8 mouse cellular contexts compared by ENCODE assay signal in genomic region chr16:90072651-90073050, GRCm38 (mm10).
DNase-seq lines count a peak whose midpoint lies in the region; ATAC-seq and TF ChIP-seq lines count a peak whose summit lies in the region.

No protein-coding gene starts in this region.

- H3K27ac ChIP-seq in ES-E14 (ENCODE audit: insufficient read depth, low read depth, low read length, poor library complexity, severe bottlenecking): no peak overlapping the region
- peak overlapping the region in 1 of 2 experiments; percentile 6; a peak in 1 of 4 replicates for H3K27ac ChIP-seq in heart, embryonic 14.5 days (replicated peaks in 1 of 2; ENCODE audit: control insufficient read depth in 1 of 2, insufficient read depth in 1 of 2, low read depth in 2 of 2, low read length in 2 of 2)
- H3K27ac ChIP-seq in kidney, embryonic 16.5 days (ENCODE audit: low read length): no peak overlapping the region

- H3K9me3 ChIP-seq in ES-E14 (ENCODE audit: control insufficient read depth, insufficient read depth, low read depth, low read length): peaks cover 2% of the 10 kb centered on the region; the same call in 1 of the 2 replicates
- no peaks in the 10 kb centered on the region for H3K9me3 ChIP-seq in heart, embryonic 14.5 days (ENCODE audit: control insufficient read depth, low read length)
- no peaks in the 10 kb centered on the region for H3K9me3 ChIP-seq in kidney, embryonic 16.5 days (ENCODE audit: low read length)

- 29% methylated on average over 15 of the region's 15 CpGs for WGBS in heart, embryonic 14.5 days
- WGBS in kidney, embryonic 16.5 days: 5% methylated on average over 15 of the region's 15 CpGs

- peaks cover 0 to 10% of the 10 kb centered on the region in 2 experiments; a peak in 2 of 4 replicates for H3K4me1 ChIP-seq in ES-E14 (ENCODE audit: control insufficient read depth in 2 of 2, insufficient read depth in 2 of 2, low read length in 2 of 2, poor library complexity in 1 of 2)
- peaks cover 17 to 18% of the 10 kb centered on the region in 2 experiments for H3K4me1 ChIP-seq in heart, embryonic 14.5 days (ENCODE audit: control insufficient read depth in 2 of 2, insufficient read depth in 2 of 2, low read length in 2 of 2)
- H3K4me1 ChIP-seq in kidney, embryonic 16.5 days (ENCODE audit: insufficient read depth, low read length): peaks cover 26% of the 10 kb centered on the region

- no peak for DNase-seq in ES-E14 (ENCODE audit: low read depth, low spot score)
- peak; percentile 42 for DNase-seq in brain, embryonic 18.5 days (ENCODE audit: low read depth, low spot score)
- peak; percentile 37 for DNase-seq in thymus, postnatal 4 days
- no peak for DNase-seq in cerebellum, adult 11 months
- no peak for DNase-seq in gastrocnemius, adult 8-10 months (ENCODE audit: low spot score in 2 of 2)

- in situ Hi-C loops in ES-E14 (cut with MboI; ENCODE audit: low sequenced_read_pairs in 2 of 2, unreplicated experiment in 2 of 2): no loop called here

- no peak overlapping the region for H3K9ac ChIP-seq in ES-E14 (ENCODE audit: insufficient read depth, low read depth, low read length, poor library complexity, severe bottlenecking)
- H3K9ac ChIP-seq in heart, embryonic 14.5 days (ENCODE audit: low read length): no peak overlapping the region
- H3K9ac ChIP-seq in kidney, embryonic 16.5 days (replicated peaks; ENCODE audit: low read length): no peak overlapping the region

- no peak for ATAC-seq in heart, embryonic 14.5 days (ENCODE audit: insufficient number of reproducible peaks, insufficient read depth, low FRiP score, low read depth)
- ATAC-seq in kidney, embryonic 16.5 days (ENCODE audit: low FRiP score, low TSS enrichment): peak; percentile 54; the same call in 1 of the 2 replicates
- ATAC-seq in megakaryocyte progenitor cell, adult 5-6 weeks (replicated peaks; ENCODE audit: poor library complexity): peak; percentile 75

- peak overlapping the region; percentile 51 for H3K4me2 ChIP-seq in heart, embryonic 14.5 days (ENCODE audit: low read length)
- peak overlapping the region; percentile 19 for H3K4me2 ChIP-seq in kidney, embryonic 16.5 days (replicated peaks; ENCODE audit: low read depth, low read length)

- no peaks in the 10 kb centered on the region for H3K36me3 ChIP-seq in ES-E14 (ENCODE audit: control insufficient read depth, insufficient read depth, low read length, poor library complexity, severe bottlenecking)
- no peaks in the 10 kb centered on the region for H3K36me3 ChIP-seq in heart, embryonic 14.5 days (ENCODE audit: control insufficient read depth, insufficient read depth, low read length)
- no peaks in the 10 kb centered on the region for H3K36me3 ChIP-seq in kidney, embryonic 16.5 days (ENCODE audit: insufficient read depth, low read length)

- no peaks in the 10 kb centered on the region for H3K27me3 ChIP-seq in heart, embryonic 14.5 days (ENCODE audit: control insufficient read depth, insufficient read depth, low read length)
- no peaks in the 10 kb centered on the region for H3K27me3 ChIP-seq in kidney, embryonic 16.5 days (ENCODE audit: insufficient read depth, low read length)

- no peak overlapping the region for H3K4me3 ChIP-seq in ES-E14 (ENCODE audit: insufficient read depth in 1 of 2, low read depth in 1 of 2, low read length in 2 of 2, poor library complexity in 1 of 2, severe bottlenecking in 1 of 2)
- H3K4me3 ChIP-seq in heart, embryonic 14.5 days (ENCODE audit: control insufficient read depth in 1 of 2, insufficient read depth in 1 of 2, low read depth in 1 of 2, low read length in 2 of 2): peak overlapping the region in 1 of 2 experiments; percentile 4; a peak in 1 of 4 replicates
- H3K4me3 ChIP-seq in kidney, embryonic 16.5 days (ENCODE audit: low read length): no peak overlapping the region; the same call in 1 of the 2 replicates

TF ChIP-seq in ES-E14, 5 proteins besides CTCF, POLR2A, EP300 and RAD21:
- no peak for TF ChIP-seq ZC3H11A (IDR thresholded peaks at IDR 0.05; ENCODE audit: borderline replicate concordance, low read depth, low read length)
- TF ChIP-seq CHD2 (IDR thresholded peaks at IDR 0.05; ENCODE audit: low read depth, low read length): no peak
- no peak for TF ChIP-seq ZNF384 (IDR thresholded peaks at IDR 0.05; ENCODE audit: low read depth, low read length)
- TF ChIP-seq HCFC1 (IDR thresholded peaks at IDR 0.05; ENCODE audit: borderline replicate concordance, insufficient read depth, low read length): no peak
- peak; percentile 96 for TF ChIP-seq MAFK (IDR thresholded peaks at IDR 0.05; ENCODE audit: insufficient read depth, low read depth, low read length)
TF ChIP-seq in ES-E14: peak in this region for 1.

Comparison
In these comparisons a context has a peak if more than half of its experiments do, and no peak if none do; other contexts are left out.
1. DNase-seq: peak in brain, embryonic 18.5 days (single experiment) and thymus, postnatal 4 days (single experiment); none in ES-E14 (single experiment), cerebellum, adult 11 months (single experiment) and gastrocnemius, adult 8-10 months (0 of 2).